Mouse (Mus musculus) embryonic facial prominence, embryonic 13.5 days (tissue): Measurements from ENCODE around the gene Ugt1a1. TPM values are rescaled to one million over a fixed set of nuclear protein-coding genes. Genes with fewer than 3 reads are reported as not detected.

Source experiments
- ATAC-seq: fragments of 200-750 bp; cut with Nextera tagmentation; 2 replicates; pipeline ENCODE4 v1.8.0; 2017; ENCODE audit warnings: low read depth; ENCODE audit not compliant: insufficient number of reproducible peaks, insufficient read depth, low FRiP score, low TSS enrichment
- H3K27ac ChIP-seq: fragments of 300-500 bp; sonication (generic); 2 replicates; pipeline ENCODE4 v1.5.1; 2015; ENCODE audit warnings: moderate library complexity, mild to moderate bottlenecking, inconsistent platforms
- H3K27me3 ChIP-seq: fragments of 300-500 bp; sonication (generic); 2 replicates; pipeline ENCODE4 v1.6.1; 2015; ENCODE audit warnings: mild to moderate bottlenecking, inconsistent platforms
- H3K36me3 ChIP-seq: fragments of 300-500 bp; sonication (generic); 2 replicates; pipeline ENCODE4 v1.6.1; 2015; ENCODE audit warnings: mild to moderate bottlenecking, inconsistent platforms
- H3K4me1 ChIP-seq: fragments of 300-500 bp; sonication (generic); 2 replicates; pipeline ENCODE4 v1.6.1; 2015; ENCODE audit warnings: inconsistent platforms
- H3K4me2 ChIP-seq: fragments of 300-500 bp; sonication (generic); 2 replicates; pipeline ENCODE4 v1.6.1; 2015; ENCODE audit warnings: moderate library complexity, mild to moderate bottlenecking, inconsistent platforms
- H3K4me3 ChIP-seq: fragments of 300-500 bp; sonication (generic); 2 replicates; pipeline ENCODE4 v1.5.1; 2015; ENCODE audit warnings: mild to moderate bottlenecking, inconsistent platforms
- H3K9ac ChIP-seq: fragments of 300-500 bp; sonication (generic); 2 replicates; pipeline ENCODE4 v1.6.1; 2015; ENCODE audit warnings: mild to moderate bottlenecking, inconsistent platforms
- H3K9me3 ChIP-seq: fragments of 300-500 bp; sonication (generic); 2 replicates; pipeline ENCODE4 v1.6.1; 2016; ENCODE audit warnings: inconsistent platforms
- WGBS: fragments of 180-500 bp; shearing (Covaris S2); methylation state at CpG from one replicate; pipeline ENCODE4 v1.1.7; 2015; ENCODE audit warnings: mixed read lengths; 5-methylcytosine and 5-hydroxymethylcytosine counted together
- polyA plus RNA-seq: library from polyadenylated mRNA; unstranded; fragments of >200 nt; fragmentation: Nextera tagmentation; extraction: Ambion mirVana; gene quantifications from 2 replicates; pipeline ENCODE4 v1.2.1, GENCODE M21; 2015

Gene Ugt1a1
- polyA plus RNA-seq, 1 experiment from 2014 or later: not detected

DNA sequence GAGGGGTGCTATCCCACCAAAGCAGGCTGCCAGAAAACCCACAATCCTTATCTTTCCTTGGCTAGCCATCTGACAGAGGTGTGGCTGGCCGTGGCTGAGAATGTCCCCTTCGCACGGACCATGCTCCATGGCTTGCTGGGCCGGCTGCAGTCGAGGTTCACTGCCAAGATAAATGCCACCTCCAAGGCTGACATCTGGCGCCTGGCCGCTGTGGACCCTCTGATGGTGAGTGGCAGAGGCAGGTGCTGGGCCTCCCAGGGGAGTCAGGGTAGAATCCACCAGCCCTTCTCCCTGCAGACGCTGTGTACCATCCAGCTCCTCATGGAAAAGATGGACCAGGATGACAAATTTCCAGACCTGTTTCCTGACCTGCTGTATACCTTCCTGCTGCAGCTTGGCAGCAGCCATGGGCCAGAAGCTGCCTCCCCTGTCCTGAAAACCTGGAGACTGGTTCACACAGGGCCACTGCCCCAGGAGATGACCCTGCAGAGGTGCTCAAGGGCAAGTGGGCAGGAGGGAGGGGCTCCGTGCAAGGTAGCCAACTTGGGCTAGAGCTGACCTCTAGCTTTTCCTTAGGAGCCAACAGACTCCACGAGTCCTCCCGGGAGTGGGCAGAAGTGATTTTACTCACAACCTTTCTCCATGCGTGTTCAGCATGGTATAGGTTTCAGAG is 43.2 kb downstream of the Ugt1a1 start:
- H3K9ac ChIP-seq: no peak overlapping the region
- H3K27me3 ChIP-seq: no peaks in the 10 kb centered on the region
- H3K4me2 ChIP-seq: no peak overlapping the region
- 0 out of 2 replicates have a peak, but pooled peaks have one; percentile 0 for ATAC-seq
- no peaks in the 10 kb centered on the region for H3K4me1 ChIP-seq
- H3K4me3 ChIP-seq: no peak overlapping the region
- 86% methylated on average over 12 of the region's 12 CpGs for WGBS
- H3K27ac ChIP-seq: no peak overlapping the region
- H3K9me3 ChIP-seq: peaks cover 68% of the 10 kb centered on the region
- H3K36me3 ChIP-seq: peaks cover 7% of the 10 kb centered on the region

DNA sequence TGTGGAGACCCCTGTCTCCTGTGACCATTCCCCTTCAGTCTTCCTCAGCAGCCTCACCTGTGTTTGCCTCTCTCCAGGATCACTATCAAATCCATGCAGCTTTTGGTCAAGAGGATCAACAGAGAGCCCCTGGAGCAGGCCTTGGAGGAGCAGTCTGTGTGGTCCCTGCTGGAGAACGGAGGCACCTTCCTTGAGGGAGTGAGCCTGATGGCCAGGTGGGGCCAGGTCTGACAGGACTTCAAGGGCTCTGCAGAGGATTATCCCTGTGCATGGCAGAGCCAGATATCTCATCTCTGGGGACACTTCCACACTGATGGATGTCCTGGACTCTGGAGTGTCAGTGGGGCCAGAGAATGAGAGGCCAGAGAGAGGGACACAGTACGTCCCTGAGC is 43.7 kb downstream of the Ugt1a1 start:
- Histone ChIP-seq H3K4me1 (no peaks in the 10 kb centered on the region), H3K4me2 (no peak overlapping the region), H3K36me3 (peaks cover 13% of the 10 kb centered on the region), H3K9ac (no peak overlapping the region), H3K4me3 (no peak overlapping the region), H3K9me3 (peaks cover 63% of the 10 kb centered on the region), H3K27ac (no peak overlapping the region), H3K27me3 (no peaks in the 10 kb centered on the region)
- peak; percentile 5; the same call in 1 of the 2 replicates for ATAC-seq
- WGBS: 50% methylated on average over 2 of the region's 2 CpGs

DNA sequence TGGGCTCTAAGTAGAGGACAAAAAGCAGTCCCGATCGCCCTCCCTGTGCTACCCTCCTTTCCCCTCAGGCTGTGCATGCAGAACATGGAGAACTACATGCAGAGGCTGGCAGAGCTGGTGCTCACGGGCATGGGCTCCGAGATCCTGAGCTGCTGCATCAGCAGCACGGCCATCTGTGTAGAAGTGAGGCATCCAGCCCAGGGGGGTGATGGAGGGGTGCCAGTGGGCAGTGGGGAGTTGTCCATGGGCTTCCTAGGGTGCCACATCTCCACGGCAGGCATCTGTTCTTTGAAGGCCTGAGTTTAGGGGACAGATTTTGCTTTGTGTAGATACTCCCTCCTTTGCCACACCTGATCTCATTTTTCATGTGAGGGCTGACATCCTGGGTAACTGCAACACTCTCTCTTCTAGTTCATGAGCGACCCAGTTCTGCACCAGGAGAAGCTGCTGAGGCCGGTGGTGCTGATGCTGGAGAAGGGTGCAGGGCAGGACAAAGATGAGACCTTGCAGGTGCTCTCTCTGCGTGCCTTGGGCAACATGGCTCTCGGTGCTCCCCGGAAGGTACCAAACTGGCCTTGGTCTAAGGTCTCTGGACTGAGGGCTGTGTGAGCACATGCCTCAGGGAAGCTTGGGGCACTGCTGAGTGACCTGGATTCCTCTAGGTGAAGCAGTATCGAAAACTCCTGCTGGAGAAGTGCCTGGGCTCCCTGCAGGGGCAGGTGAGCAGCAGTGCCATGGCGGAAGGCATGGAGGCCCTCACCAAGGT is 44.4 kb downstream of the Ugt1a1 start:
- Histone ChIP-seq H3K27ac (no peak overlapping the region), H3K27me3 (no peaks in the 10 kb centered on the region), H3K9ac (no peak overlapping the region), H3K4me2 (no peak overlapping the region), H3K36me3 (peaks cover 20% of the 10 kb centered on the region), H3K9me3 (peaks cover 56% of the 10 kb centered on the region), H3K4me1 (no peaks in the 10 kb centered on the region), H3K4me3 (no peak overlapping the region)
- no peak for ATAC-seq
- WGBS: 78% methylated on average over 13 of the region's 13 CpGs

DNA sequence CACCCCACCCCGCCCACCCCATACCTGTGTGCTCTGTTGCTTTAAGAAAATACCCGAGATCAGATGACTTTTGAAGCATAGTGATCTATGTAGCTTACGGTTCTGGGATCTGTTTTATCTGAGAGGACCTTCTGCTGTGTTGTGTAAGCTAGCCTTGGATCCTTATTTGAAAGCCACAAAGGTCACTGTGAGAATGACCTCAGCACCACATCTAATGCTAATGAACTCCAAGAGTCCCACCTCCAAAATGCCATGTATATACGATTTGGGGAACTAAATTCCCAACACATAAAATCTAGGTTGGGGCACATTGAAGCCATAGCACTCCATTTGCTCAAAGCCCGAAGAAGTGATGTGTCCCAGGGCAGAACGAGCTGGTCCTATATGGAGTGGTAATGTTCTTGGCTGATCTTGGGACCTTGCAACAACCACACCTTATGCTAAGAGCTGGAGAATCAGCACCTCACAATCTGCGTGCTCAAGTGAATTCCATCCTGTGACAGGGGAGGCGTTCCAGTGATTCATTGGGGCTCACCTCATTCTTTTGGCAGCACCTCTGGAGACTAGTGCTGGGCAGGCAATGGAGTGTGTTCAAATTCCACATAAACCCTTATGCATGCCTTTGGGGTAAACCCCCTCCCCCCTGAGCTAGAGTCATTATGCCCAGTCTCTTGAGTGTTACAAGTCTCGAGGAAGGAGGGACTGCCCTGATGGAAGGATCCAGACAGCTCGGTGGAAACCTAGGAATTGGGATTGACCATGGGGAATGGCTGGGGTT is 45.3 kb downstream of the Ugt1a1 start:
- no peak for ATAC-seq
- peaks cover 29% of the 10 kb centered on the region for H3K36me3 ChIP-seq
- H3K4me2 ChIP-seq: no peak overlapping the region
- no peaks in the 10 kb centered on the region for H3K27me3 ChIP-seq
- no peaks in the 10 kb centered on the region for H3K4me1 ChIP-seq
- WGBS: 76% methylated on average over 10 of the region's 10 CpGs
- H3K4me3 ChIP-seq: no peak overlapping the region
- H3K27ac ChIP-seq: no peak overlapping the region
- no peak overlapping the region for H3K9ac ChIP-seq
- H3K9me3 ChIP-seq: peaks cover 50% of the 10 kb centered on the region

- peaks cover 35% of the 10 kb centered on the region for H3K36me3 ChIP-seq
- no peaks in the 10 kb centered on the region for H3K4me1 ChIP-seq
- peaks cover 44% of the 10 kb centered on the region for H3K9me3 ChIP-seq
- no peak overlapping the region for H3K27ac ChIP-seq
- WGBS: 84% methylated on average over 6 of the region's 6 CpGs
- no peak for ATAC-seq
- no peak overlapping the region for H3K9ac ChIP-seq
- H3K4me2 ChIP-seq: no peak overlapping the region
- H3K4me3 ChIP-seq: no peak overlapping the region
- no peaks in the 10 kb centered on the region for H3K27me3 ChIP-seq
Observed at GRCm38 (mm10) chr1:88257681-88258080, 45.9 kb downstream of the Ugt1a1 start.

DNA sequence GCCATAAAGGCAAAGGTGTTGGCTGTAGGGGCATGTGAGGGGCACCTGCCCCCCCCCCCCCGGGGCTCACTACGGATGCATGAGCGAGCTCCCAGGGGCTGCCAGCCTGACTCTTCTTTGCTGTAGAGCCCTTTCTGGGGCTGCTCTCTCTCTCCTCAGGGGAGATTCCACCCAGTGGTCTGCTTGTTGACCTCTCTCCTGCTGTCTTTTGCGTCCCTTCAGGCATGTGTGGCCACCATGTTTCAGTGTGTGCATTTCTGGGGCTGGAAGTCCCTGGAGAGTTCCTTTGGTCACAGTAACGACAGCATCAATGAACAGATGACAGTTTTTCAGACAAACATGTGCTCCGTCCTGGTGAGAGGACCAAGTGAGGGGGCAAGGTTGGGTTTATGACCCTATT is 46.6 kb downstream of the Ugt1a1 start:
- Histone ChIP-seq H3K4me2 (no peak overlapping the region), H3K27me3 (no peaks in the 10 kb centered on the region), H3K36me3 (peaks cover 42% of the 10 kb centered on the region), H3K4me3 (no peak overlapping the region), H3K27ac (no peak overlapping the region), H3K9me3 (peaks cover 41% of the 10 kb centered on the region), H3K9ac (no peak overlapping the region), H3K4me1 (no peaks in the 10 kb centered on the region)
- ATAC-seq: no peak
- WGBS: 72% methylated on average over 6 of the region's 6 CpGs

DNA sequence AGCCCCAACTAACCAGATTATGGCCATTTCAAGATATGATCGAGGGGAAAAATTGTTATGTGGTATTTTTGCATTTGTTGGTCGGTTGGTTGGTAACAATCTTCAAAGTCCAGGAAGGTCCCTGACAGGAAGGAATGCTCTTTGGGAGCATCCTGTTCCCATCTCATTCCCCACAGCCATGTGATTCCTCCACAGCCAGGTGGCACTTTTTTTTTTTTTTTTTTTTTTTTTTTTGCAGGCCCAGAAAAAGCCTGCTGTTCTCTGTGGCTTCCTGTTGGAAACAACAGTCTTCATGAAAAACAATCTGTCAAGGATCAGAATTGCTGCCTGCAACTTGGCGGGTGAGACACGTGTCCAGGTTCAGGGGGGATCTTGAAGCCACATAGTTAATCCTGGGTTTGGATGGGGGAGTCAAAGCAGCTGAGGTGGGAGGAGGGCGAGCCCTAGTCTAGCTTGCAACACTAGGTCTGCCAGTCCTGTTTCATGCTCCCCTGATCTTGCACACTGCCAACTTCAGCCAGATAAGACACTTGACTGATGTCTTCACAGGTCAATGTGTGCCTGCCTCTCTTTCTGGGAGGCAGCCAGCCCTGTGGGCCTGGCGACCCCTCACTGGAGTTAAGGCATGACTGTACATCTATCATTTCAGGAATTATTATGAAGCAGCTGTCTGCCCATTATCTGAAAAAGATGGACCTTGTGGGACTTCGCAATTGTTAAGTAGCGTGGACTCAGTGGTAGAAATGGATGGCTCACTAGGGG is 47.3 kb downstream of the Ugt1a1 start:
- Histone ChIP-seq H3K27ac (no peak overlapping the region), H3K27me3 (no peaks in the 10 kb centered on the region), H3K4me2 (no peak overlapping the region), H3K9ac (no peak overlapping the region), H3K36me3 (peaks cover 49% of the 10 kb centered on the region), H3K4me3 (no peak overlapping the region), H3K9me3 (peaks cover 36% of the 10 kb centered on the region), H3K4me1 (no peaks in the 10 kb centered on the region)
- no peak for ATAC-seq
- 74% methylated on average over 8 of the region's 8 CpGs for WGBS

GRCm38 (mm10) chr1:88259643-88260024 is 47.9 kb downstream of the Ugt1a1 start:
- Histone ChIP-seq H3K4me3 (no peak overlapping the region), H3K27ac (no peak overlapping the region), H3K4me1 (no peaks in the 10 kb centered on the region), H3K36me3 (peaks cover 55% of the 10 kb centered on the region), H3K9ac (no peak overlapping the region), H3K9me3 (peaks cover 30% of the 10 kb centered on the region), H3K27me3 (no peaks in the 10 kb centered on the region), H3K4me2 (no peak overlapping the region)
- no peak for ATAC-seq
- 78% methylated on average over 4 of the region's 4 CpGs for WGBS

- 82% methylated on average over 6 of the region's 6 CpGs for WGBS
- no peak overlapping the region for H3K4me2 ChIP-seq
Observed at GRCm38 (mm10) chr1:88260114-88260513, 48.4 kb downstream of the Ugt1a1 start.

GRCm38 (mm10) chr1:88260604-88261377 is 49.0 kb downstream of the Ugt1a1 start:
- no peak overlapping the region for H3K4me2 ChIP-seq
- no peaks in the 10 kb centered on the region for H3K27me3 ChIP-seq
- H3K9ac ChIP-seq: no peak overlapping the region
- WGBS: 85% methylated on average over 10 of the region's 10 CpGs
- no peak overlapping the region for H3K27ac ChIP-seq
- H3K36me3 ChIP-seq: peaks cover 66% of the 10 kb centered on the region
- ATAC-seq: no peak
- peaks cover 23% of the 10 kb centered on the region for H3K9me3 ChIP-seq
- H3K4me3 ChIP-seq: no peak overlapping the region
- H3K4me1 ChIP-seq: no peaks in the 10 kb centered on the region

More at GRCm38 (mm10) chr1:88260114-88260513, 48.4 kb downstream of the Ugt1a1 start:
- no peaks in the 10 kb centered on the region for H3K27me3 ChIP-seq
- H3K4me1 ChIP-seq: no peaks in the 10 kb centered on the region
- no peak overlapping the region for H3K4me3 ChIP-seq
- H3K9ac ChIP-seq: no peak overlapping the region
- no peak overlapping the region for H3K27ac ChIP-seq
- peaks cover 59% of the 10 kb centered on the region for H3K36me3 ChIP-seq
- ATAC-seq: no peak
- H3K9me3 ChIP-seq: peaks cover 26% of the 10 kb centered on the region
